Mouse (Mus musculus) cortical plate, adult 2 months (tissue): ENCODE data around the gene Snapc4. TPM values are rescaled to one million over a fixed set of nuclear protein-coding genes. Genes with fewer than 3 reads are reported as not detected.

Experiments
- H3K27ac ChIP-seq: fragments of 200-500 bp; 2 replicates; pipeline ENCODE4 v1.5.1; 2012; ENCODE audit warnings: low read length, control low read depth, inconsistent platforms; ENCODE audit not compliant: insufficient read depth
- H3K4me1 ChIP-seq: fragments of 200-500 bp; 2 replicates; pipeline ENCODE4 v1.6.1; 2011; ENCODE audit warnings: low read length; ENCODE audit not compliant: control insufficient read depth, insufficient read depth
- H3K4me3 ChIP-seq: fragments of 200-500 bp; 2 replicates; pipeline ENCODE4 v1.5.1; 2011; ENCODE audit warnings: mild to moderate bottlenecking, low read length, control low read depth; ENCODE audit not compliant: insufficient read depth
- CTCF ChIP-seq: fragments of 200-500 bp; IDR thresholded peaks from 2 replicates; pipeline ENCODE4 v1.5.1; 2011; ENCODE audit warnings: mild to moderate bottlenecking, control low read depth, low read length; ENCODE audit not compliant: insufficient read depth; ENCODE audit errors: extremely low read depth
- POLR2A ChIP-seq: fragments of 200-500 bp; IDR thresholded peaks from 2 replicates; pipeline ENCODE4 v1.6.1; 2011; ENCODE audit warnings: mild to moderate bottlenecking, low read length, control low read depth; ENCODE audit not compliant: insufficient read depth; ENCODE audit errors: extremely low read depth
- polyA plus RNA-seq: library from polyadenylated mRNA; depleted of rRNA; stranded (reverse); fragments of >200 nt; gene quantifications from 2 replicates; pipeline ENCODE4 v1.2.3, GENCODE M21; 2012; rRNA removed

Snapc4 gene
- polyA plus RNA-seq, 1 experiment = 81.7 TPM

GRCm38 (mm10) chr2:26319109-26319508 lies 61.3 kb downstream of the Snapc4 start:
- Histone ChIP-seq H3K4me3 (no peak overlapping the region), H3K4me1 (peaks cover 7% of the 10 kb centered on the region), H3K27ac (no peak overlapping the region)
- TF ChIP-seq CTCF (no peak), POLR2A (no peak)

GRCm38 (mm10) chr2:26317991-26318672 lies 62.3 kb downstream of the Snapc4 start:
- TF ChIP-seq POLR2A (no peak), CTCF (no peak)
- no peak overlapping the region for H3K27ac ChIP-seq
- no peak overlapping the region for H3K4me3 ChIP-seq
- H3K4me1 ChIP-seq = peaks cover 7% of the 10 kb centered on the region

GRCm38 (mm10) chr2:26317371-26317770 lies 63.1 kb downstream of the Snapc4 start:
- peaks cover 7% of the 10 kb centered on the region for H3K4me1 ChIP-seq
- TF ChIP-seq POLR2A (no peak), CTCF (no peak)
- no peak overlapping the region for H3K4me3 ChIP-seq
- no peak overlapping the region for H3K27ac ChIP-seq

GRCm38 (mm10) chr2:26316576-26317246 lies 63.7 kb downstream of the Snapc4 start:
- TF ChIP-seq CTCF (no peak), POLR2A (no peak)
- peaks cover 7% of the 10 kb centered on the region for H3K4me1 ChIP-seq
- peak overlapping the region; percentile 80 for H3K4me3 ChIP-seq
- H3K27ac ChIP-seq = no peak overlapping the region

GRCm38 (mm10) chr2:26315925-26316311 lies 64.5 kb downstream of the Snapc4 start:
- Histone ChIP-seq H3K27ac (peak overlapping the region; percentile 48), H3K4me3 (peak overlapping the region; percentile 80), H3K4me1 (peaks cover 7% of the 10 kb centered on the region)
- no peak for TF ChIP-seq CTCF
- no peak for TF ChIP-seq POLR2A

GRCm38 (mm10) chr2:26315072-26315924 lies 65.2 kb downstream of the Snapc4 start, which contains the start of gene Gpsm1:
Gpsm1 (plus strand) TSS chr2:26315515.
- Histone ChIP-seq H3K27ac (peak within 1 kb of the TSS; percentile 48), H3K4me3 (peak within 1 kb of the TSS; percentile 80), H3K4me1 (peaks cover 7% of the 10 kb centered on the region)
- 0 out of 2 replicates have a peak, but pooled peaks have one; percentile 49 for TF ChIP-seq POLR2A
- TF ChIP-seq CTCF = no peak

GRCm38 (mm10) chr2:26314281-26315071 lies 66.0 kb downstream of the Snapc4 start:
- Histone ChIP-seq H3K4me3 (no peak overlapping the region; the same call in 1 of the 2 replicates), H3K27ac (no peak overlapping the region), H3K4me1 (peaks cover 7% of the 10 kb centered on the region)
- no peak for TF ChIP-seq POLR2A
- TF ChIP-seq CTCF = no peak

- Histone ChIP-seq H3K4me1 (peaks cover 4% of the 10 kb centered on the region), H3K4me3 (no peak overlapping the region), H3K27ac (no peak overlapping the region)
- TF ChIP-seq CTCF (no peak), POLR2A (no peak)
Measured at GRCm38 (mm10) chr2:26313394-26313793, 67.1 kb downstream of the Snapc4 start.

GRCm38 (mm10) chr2:26312812-26313211 lies 67.6 kb downstream of the Snapc4 start:
- H3K4me1 ChIP-seq = peaks cover 4% of the 10 kb centered on the region
- no peak overlapping the region for H3K4me3 ChIP-seq
- TF ChIP-seq POLR2A (no peak), CTCF (no peak)
- H3K27ac ChIP-seq = no peak overlapping the region

Other genes starting within 250 kb of the Snapc4 start
- 0.06 TPM in 1 of 2 replicates, not detected in the other for gene Lhx3, start 172.4 kb downstream of the Snapc4 start, polyA plus RNA-seq
- 22.0 TPM in 2 replicates for gene Qsox2, start 143.1 kb downstream of the Snapc4 start, polyA plus RNA-seq
- gene Ccdc187, start 86.1 kb downstream of the Snapc4 start, polyA plus RNA-seq = 0.85 and 2.2 TPM in 2 replicates
- gene Gpsm1, start 65.1 kb downstream of the Snapc4 start, polyA plus RNA-seq = 45.3 and 49.2 TPM in 2 replicates
- gene Dnlz, start 28.5 kb downstream of the Snapc4 start, polyA plus RNA-seq = 37.9 and 38.0 TPM in 2 replicates
- 5.2 and 5.3 TPM in 2 replicates for gene Card9, start 19.7 kb downstream of the Snapc4 start, polyA plus RNA-seq
- gene Entr1, start 8.7 kb upstream of the Snapc4 start, polyA plus RNA-seq = 284 and 325 TPM in 2 replicates
- gene Pmpca, start 8.7 kb upstream of the Snapc4 start, polyA plus RNA-seq = 102 TPM in 2 replicates
- 28.7 and 32.6 TPM in 2 replicates for gene Inpp5e, start 28.6 kb upstream of the Snapc4 start, polyA plus RNA-seq
- 30.6 and 32.2 TPM in 2 replicates for gene Sec16a, start 64.6 kb upstream of the Snapc4 start, polyA plus RNA-seq
- 10.9 and 11.1 TPM in 2 replicates for gene Notch1, start 136.0 kb upstream of the Snapc4 start, polyA plus RNA-seq
- 137 and 145 TPM in 2 replicates for gene Egfl7, start 199.4 kb upstream of the Snapc4 start, polyA plus RNA-seq
- gene Gm20532, start 206.0 kb upstream of the Snapc4 start, polyA plus RNA-seq = not detected in 2 replicates
- gene Agpat2, start 223.8 kb upstream of the Snapc4 start, polyA plus RNA-seq = 2.3 TPM in 2 replicates
- 88.8 and 95.7 TPM in 2 replicates for gene Fam69b, start 247.8 kb upstream of the Snapc4 start, polyA plus RNA-seq